Mouse (Mus musculus): ENCODE measurements at regions not wholly inside any gene's neighbourhood (a gene's known extent, or its start where the extent isn't known, plus 50 kb on each side); places are given as distances from the start of the nearest gene placed in this dataset.

DNA sequence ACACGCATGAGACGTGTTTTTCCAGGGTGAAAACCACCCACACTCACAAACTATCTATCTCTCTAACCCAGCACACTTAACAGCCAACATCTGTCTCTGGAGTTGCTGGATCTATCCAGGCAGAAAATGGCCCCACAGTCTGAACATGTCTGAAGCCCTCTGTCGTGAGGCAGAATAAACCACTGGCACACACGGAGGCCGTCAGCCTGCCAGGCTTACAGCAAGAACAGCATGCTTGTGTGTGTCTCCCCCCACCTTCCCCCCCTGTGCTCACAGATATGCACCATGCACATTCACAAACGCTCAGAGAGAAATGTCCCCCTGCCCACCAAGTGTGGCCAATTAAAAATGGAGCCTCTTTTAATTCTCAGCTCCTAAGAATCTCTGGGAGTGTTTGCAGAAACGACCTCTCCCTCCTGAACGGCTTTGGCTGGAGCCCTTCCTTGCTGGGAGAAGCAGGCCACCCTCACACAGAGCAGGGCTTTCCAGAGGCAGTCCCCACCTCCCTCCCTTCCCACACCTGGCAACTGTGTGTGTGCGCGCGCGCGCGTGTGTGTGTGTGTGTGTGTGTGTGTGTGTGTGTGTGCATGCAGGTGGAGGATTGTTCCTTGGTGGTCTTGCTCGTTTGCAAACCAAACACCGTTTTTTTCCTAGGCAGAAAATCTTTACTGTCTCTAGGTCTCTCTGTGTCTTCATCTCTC, 88.7 kb downstream of the Edn3 start:
- peaks cover 20% of the 10 kb centered on the region for H3K4me1 ChIP-seq (ENCODE audit: control insufficient read depth, insufficient read depth, low read length)
- no peak overlapping the region for H3K4me3 ChIP-seq (ENCODE audit: low read depth, low read length)
- no peaks in the 10 kb centered on the region for H3K9me3 ChIP-seq (ENCODE audit: control insufficient read depth, low read length)
- no peaks in the 10 kb centered on the region for H3K27me3 ChIP-seq (ENCODE audit: control insufficient read depth, insufficient read depth, low read length)
- no peak overlapping the region for H3K9ac ChIP-seq (ENCODE audit: low read length)
- 36% methylated on average over 14 of the region's 16 CpGs for WGBS
- peak overlapping the region; percentile 82 for H3K27ac ChIP-seq (replicated peaks; ENCODE audit: low read depth, low read length)
- peak; percentile 70 for ATAC-seq (ENCODE audit: insufficient number of reproducible peaks, low FRiP score, low TSS enrichment, low read depth)
- no peak overlapping the region for H3K4me2 ChIP-seq (ENCODE audit: low read depth, severe bottlenecking)
- peak; percentile 54 for DNase-seq (ENCODE audit: low spot score)
- H3K36me3 ChIP-seq (ENCODE audit: control insufficient read depth, insufficient read depth, low read length) = no peaks in the 10 kb centered on the region

DNA sequence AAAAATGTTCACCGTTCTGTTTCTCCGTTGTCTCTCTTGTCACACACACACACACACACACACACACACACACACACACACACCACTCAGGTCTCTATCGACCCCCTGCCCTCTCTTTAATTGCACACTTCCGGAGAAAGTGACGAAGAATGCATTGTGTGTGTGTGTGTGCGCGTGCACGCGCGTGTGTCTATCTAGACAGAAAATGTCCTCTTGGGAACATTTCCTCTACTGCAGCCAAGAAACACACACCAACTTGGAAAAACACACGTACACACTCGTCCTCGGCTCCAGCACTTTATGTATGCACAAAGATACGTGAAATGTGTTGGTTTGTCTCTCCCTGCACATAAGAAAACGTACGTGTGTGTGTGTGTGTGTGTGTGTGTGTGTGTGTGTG, 90.4 kb downstream of the Edn3 start:
- H3K9ac ChIP-seq (ENCODE audit: low read length) = 0 out of 2 replicates have a peak overlapping the region, but pooled peaks have one; percentile 7
- DNase-seq (ENCODE audit: low spot score) = peak; percentile 39
- no peaks in the 10 kb centered on the region for H3K36me3 ChIP-seq (ENCODE audit: control insufficient read depth, insufficient read depth, low read length)
- no peak overlapping the region for H3K4me2 ChIP-seq (ENCODE audit: low read depth, severe bottlenecking)
- no peaks in the 10 kb centered on the region for H3K9me3 ChIP-seq (ENCODE audit: control insufficient read depth, low read length)
- no peak for ATAC-seq (ENCODE audit: insufficient number of reproducible peaks, low FRiP score, low TSS enrichment, low read depth)
- H3K27me3 ChIP-seq (ENCODE audit: control insufficient read depth, insufficient read depth, low read length) = no peaks in the 10 kb centered on the region
- 44% methylated on average over 16 of the region's 16 CpGs for WGBS
- peaks cover 20% of the 10 kb centered on the region for H3K4me1 ChIP-seq (ENCODE audit: control insufficient read depth, insufficient read depth, low read length)
- H3K4me3 ChIP-seq (ENCODE audit: low read depth, low read length) = no peak overlapping the region
- H3K27ac ChIP-seq (replicated peaks; ENCODE audit: low read depth, low read length) = peak overlapping the region; percentile 85

- peak; percentile 72 for ATAC-seq (ENCODE audit: insufficient number of reproducible peaks, low FRiP score, low TSS enrichment, low read depth)
- Histone ChIP-seq H3K27ac (replicated peaks; ENCODE audit: low read depth, low read length) (peak overlapping the region; percentile 85), H3K9me3 (ENCODE audit: control insufficient read depth, low read length) (no peaks in the 10 kb centered on the region), H3K9ac (ENCODE audit: low read length) (peak overlapping the region; percentile 35; the same call in 1 of the 2 replicates), H3K4me2 (ENCODE audit: low read depth, severe bottlenecking) (no peak overlapping the region), H3K36me3 (ENCODE audit: control insufficient read depth, insufficient read depth, low read length) (no peaks in the 10 kb centered on the region), H3K4me1 (ENCODE audit: control insufficient read depth, insufficient read depth, low read length) (peaks cover 23% of the 10 kb centered on the region), H3K27me3 (ENCODE audit: control insufficient read depth, insufficient read depth, low read length) (no peaks in the 10 kb centered on the region), H3K4me3 (ENCODE audit: low read depth, low read length) (no peak overlapping the region)
- DNase-seq (ENCODE audit: low spot score) = peak; percentile 96
- WGBS = 14% methylated on average over 22 of the region's 22 CpGs
Observed at GRCm38 (mm10) chr2:174851525-174852330, 91.3 kb downstream of the Edn3 start.

DNA sequence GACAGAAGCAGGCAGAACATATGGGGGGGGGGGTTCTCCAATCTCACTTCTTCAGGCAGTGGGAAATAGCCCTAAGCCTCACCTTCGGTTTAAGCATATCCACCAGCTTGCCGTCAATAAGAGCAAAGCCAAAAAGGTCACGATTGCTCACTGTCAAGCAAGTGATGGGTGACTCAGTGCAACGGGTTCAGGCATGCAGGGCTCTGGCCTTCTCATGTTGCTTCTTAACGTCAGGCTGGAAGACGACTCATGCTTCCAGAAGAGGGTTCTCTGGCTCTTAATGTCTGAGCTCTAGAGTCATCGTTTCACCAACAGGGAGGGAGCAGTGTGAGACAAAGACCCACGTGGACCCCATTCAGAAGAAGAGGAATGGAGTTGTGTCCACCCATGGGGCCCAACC, 93.4 kb downstream of the Edn3 start:
- Histone ChIP-seq H3K9ac (ENCODE audit: low read length) (no peak overlapping the region), H3K27me3 (ENCODE audit: control insufficient read depth, insufficient read depth, low read length) (no peaks in the 10 kb centered on the region), H3K9me3 (ENCODE audit: control insufficient read depth, low read length) (no peaks in the 10 kb centered on the region), H3K36me3 (ENCODE audit: control insufficient read depth, insufficient read depth, low read length) (no peaks in the 10 kb centered on the region), H3K4me1 (ENCODE audit: control insufficient read depth, insufficient read depth, low read length) (peaks cover 32% of the 10 kb centered on the region), H3K4me2 (ENCODE audit: low read depth, severe bottlenecking) (no peak overlapping the region), H3K27ac (replicated peaks; ENCODE audit: low read depth, low read length) (no peak overlapping the region), H3K4me3 (ENCODE audit: low read depth, low read length) (no peak overlapping the region)
- 71% methylated on average over 8 of the region's 8 CpGs for WGBS
- ATAC-seq (ENCODE audit: insufficient number of reproducible peaks, low FRiP score, low TSS enrichment, low read depth) = no peak
- no peak for DNase-seq (ENCODE audit: low spot score)

DNA sequence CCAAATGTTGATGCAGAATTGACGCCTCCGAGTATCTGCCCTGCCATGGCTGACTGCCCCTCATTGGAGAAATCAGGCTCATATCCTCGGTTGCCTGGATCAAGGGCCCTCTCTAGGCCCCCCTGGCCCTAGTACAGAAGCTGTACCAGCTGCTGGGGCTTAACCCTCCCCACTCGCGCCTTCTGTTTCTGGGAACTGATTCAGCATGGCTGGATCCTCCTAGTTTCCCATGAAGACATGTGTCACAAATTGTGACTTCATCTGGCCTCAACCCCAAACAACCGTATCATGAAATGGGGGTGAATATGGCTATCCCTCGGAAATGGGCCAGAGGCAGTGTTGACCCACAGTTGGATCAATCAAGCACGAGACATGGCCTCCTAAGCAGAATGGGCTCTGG, 95.1 kb downstream of the Edn3 start:
- no peak overlapping the region for H3K9ac ChIP-seq (ENCODE audit: low read length)
- H3K4me2 ChIP-seq (ENCODE audit: low read depth, severe bottlenecking) = no peak overlapping the region
- WGBS = 91% methylated on average over 8 of the region's 8 CpGs
- no peak overlapping the region for H3K27ac ChIP-seq (replicated peaks; ENCODE audit: low read depth, low read length)
- no peaks in the 10 kb centered on the region for H3K9me3 ChIP-seq (ENCODE audit: control insufficient read depth, low read length)
- no peaks in the 10 kb centered on the region for H3K36me3 ChIP-seq (ENCODE audit: control insufficient read depth, insufficient read depth, low read length)
- no peak overlapping the region for H3K4me3 ChIP-seq (ENCODE audit: low read depth, low read length)
- H3K4me1 ChIP-seq (ENCODE audit: control insufficient read depth, insufficient read depth, low read length) = peaks cover 24% of the 10 kb centered on the region
- DNase-seq (ENCODE audit: low spot score) (no peak), ATAC-seq (ENCODE audit: insufficient number of reproducible peaks, low FRiP score, low TSS enrichment, low read depth) (no peak)
- H3K27me3 ChIP-seq (ENCODE audit: control insufficient read depth, insufficient read depth, low read length) = no peaks in the 10 kb centered on the region

DNA sequence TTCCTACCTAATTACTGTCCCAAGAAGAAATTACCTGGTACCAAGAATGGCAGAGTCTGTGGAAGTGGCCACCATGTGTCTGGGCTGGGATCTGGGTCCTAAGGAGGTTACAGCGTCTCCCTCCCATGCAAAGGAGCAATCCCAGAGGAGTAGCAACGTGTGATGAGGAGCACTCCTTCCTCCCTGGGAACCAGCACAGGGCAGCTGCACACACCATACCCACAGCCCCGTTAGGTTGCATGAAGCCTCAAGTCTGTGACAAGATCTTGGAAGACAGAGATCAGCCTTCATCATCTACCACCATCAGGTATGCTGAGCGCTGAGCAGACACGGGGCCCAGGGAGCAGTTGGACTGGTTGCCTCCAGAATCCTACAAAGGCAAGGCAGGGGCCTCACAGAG, 95.7 kb downstream of the Edn3 start:
- Histone ChIP-seq H3K9me3 (ENCODE audit: control insufficient read depth, low read length) (no peaks in the 10 kb centered on the region), H3K9ac (ENCODE audit: low read length) (no peak overlapping the region), H3K27ac (replicated peaks; ENCODE audit: low read depth, low read length) (peak overlapping the region; percentile 14; the same call in 1 of the 2 replicates), H3K36me3 (ENCODE audit: control insufficient read depth, insufficient read depth, low read length) (no peaks in the 10 kb centered on the region), H3K4me1 (ENCODE audit: control insufficient read depth, insufficient read depth, low read length) (peaks cover 20% of the 10 kb centered on the region), H3K27me3 (ENCODE audit: control insufficient read depth, insufficient read depth, low read length) (no peaks in the 10 kb centered on the region), H3K4me2 (ENCODE audit: low read depth, severe bottlenecking) (no peak overlapping the region), H3K4me3 (ENCODE audit: low read depth, low read length) (no peak overlapping the region)
- no peak for DNase-seq (ENCODE audit: low spot score)
- WGBS = 94% methylated on average over 5 of the region's 5 CpGs
- no peak for ATAC-seq (ENCODE audit: insufficient number of reproducible peaks, low FRiP score, low TSS enrichment, low read depth)

GRCm38 (mm10) chr2:174858011-174858834, 97.8 kb downstream of the Edn3 start:
- peak; percentile 83 for ATAC-seq (ENCODE audit: insufficient number of reproducible peaks, low FRiP score, low TSS enrichment, low read depth)
- no peaks in the 10 kb centered on the region for H3K27me3 ChIP-seq (ENCODE audit: control insufficient read depth, insufficient read depth, low read length)
- H3K27ac ChIP-seq (replicated peaks; ENCODE audit: low read depth, low read length) = peak overlapping the region; percentile 99
- WGBS = 13% methylated on average over 15 of the region's 15 CpGs
- H3K36me3 ChIP-seq (ENCODE audit: control insufficient read depth, insufficient read depth, low read length) = no peaks in the 10 kb centered on the region
- DNase-seq (ENCODE audit: low spot score) = peak; percentile 88
- H3K9me3 ChIP-seq (ENCODE audit: control insufficient read depth, low read length) = no peaks in the 10 kb centered on the region
- peaks cover 13% of the 10 kb centered on the region for H3K4me1 ChIP-seq (ENCODE audit: control insufficient read depth, insufficient read depth, low read length)
- H3K4me2 ChIP-seq (ENCODE audit: low read depth, severe bottlenecking) = peak overlapping the region; percentile 31
- H3K4me3 ChIP-seq (ENCODE audit: low read depth, low read length) = no peak overlapping the region
- peak overlapping the region; percentile 52 for H3K9ac ChIP-seq (ENCODE audit: low read length)

GRCm38 (mm10) chr2:174858835-174859215, 98.4 kb downstream of the Edn3 start:
- Histone ChIP-seq H3K4me3 (ENCODE audit: low read depth, low read length) (no peak overlapping the region), H3K27ac (replicated peaks; ENCODE audit: low read depth, low read length) (peak overlapping the region; percentile 99), H3K36me3 (ENCODE audit: control insufficient read depth, insufficient read depth, low read length) (no peaks in the 10 kb centered on the region), H3K9ac (ENCODE audit: low read length) (peak overlapping the region; percentile 52), H3K4me2 (ENCODE audit: low read depth, severe bottlenecking) (peak overlapping the region; percentile 31), H3K4me1 (ENCODE audit: control insufficient read depth, insufficient read depth, low read length) (peaks cover 13% of the 10 kb centered on the region), H3K27me3 (ENCODE audit: control insufficient read depth, insufficient read depth, low read length) (no peaks in the 10 kb centered on the region), H3K9me3 (ENCODE audit: control insufficient read depth, low read length) (no peaks in the 10 kb centered on the region)
- WGBS = 0% methylated on average over 2 of the region's 2 CpGs
- ATAC-seq (ENCODE audit: insufficient number of reproducible peaks, low FRiP score, low TSS enrichment, low read depth) (peak; percentile 91), DNase-seq (ENCODE audit: low spot score) (peak; percentile 85)

Measured in limb, embryonic 11.5 days (tissue).